Mouse (Mus musculus) MEL (cell line): ENCODE data around the gene Fus. TPM values are rescaled to one million over a fixed set of nuclear protein-coding genes. Genes with fewer than 3 reads are reported as not detected.
A peak's percentile ranks its signal among the peaks of the same experiment; 100 is the strongest.

ENCODE experiments used
- DNase-seq: peaks from one replicate; pipeline ENCODE4 v3.0.0; 2011; ENCODE audit warnings: low read depth, low spot score
- H3K27ac ChIP-seq: 2 replicates; pipeline ENCODE4 v1.5.1; 2012; ENCODE audit warnings: low read depth, mild to moderate bottlenecking, control low read depth, low read length, moderate library complexity; ENCODE audit not compliant: control insufficient read depth
- H3K27me3 ChIP-seq, 2 experiments: fragments of 150-350 bp in 1 of 2; sonication (generic) in 1 of 2; 2 replicates each; pipeline ENCODE4 v1.6.1; 2012; ENCODE audit warnings: low read length in 2 of 2, mild to moderate bottlenecking in 2 of 2, improper control_type of control experiment in 1 of 2, moderate library complexity in 1 of 2; ENCODE audit not compliant: insufficient read depth in 2 of 2, control insufficient read depth in 1 of 2
- H3K36me3 ChIP-seq, 2 experiments: 2 replicates each; pipeline ENCODE4 v1.6.1; 2012 to 2014; ENCODE audit warnings: low read length in 2 of 2, improper control_type of control experiment in 1 of 2, inconsistent platforms in 1 of 2, mild to moderate bottlenecking in 1 of 2; ENCODE audit not compliant: insufficient read depth in 2 of 2, control insufficient read depth in 1 of 2
- H3K4me1 ChIP-seq, 2 experiments: fragments of 150-350 bp in 1 of 2; sonication (generic) in 1 of 2; 2 replicates each; pipeline ENCODE4 v1.6.1; 2012; ENCODE audit warnings: low read length in 2 of 2, improper control_type of control experiment in 1 of 2, mild to moderate bottlenecking in 1 of 2; ENCODE audit not compliant: insufficient read depth in 2 of 2, control insufficient read depth in 1 of 2
- H3K4me3 ChIP-seq, 2 experiments: fragments of 150-350 bp in 1 of 2; sonication (generic) in 1 of 2; 2 replicates each; pipeline ENCODE4 v1.5.1; 2012; ENCODE audit warnings: low read depth in 2 of 2, low read length in 2 of 2, mild to moderate bottlenecking in 2 of 2, moderate library complexity in 2 of 2, control low read depth in 1 of 2, improper control_type of control experiment in 1 of 2; ENCODE audit not compliant: control insufficient read depth in 1 of 2, insufficient read depth in 1 of 2
- H3K79me2 ChIP-seq: 2 replicates; pipeline ENCODE4 v1.6.1; 2012; ENCODE audit warnings: mild to moderate bottlenecking, low read length, moderate library complexity; ENCODE audit not compliant: control insufficient read depth, poor library complexity, insufficient read depth
- H3K9ac ChIP-seq: 2 replicates; pipeline ENCODE4 v1.6.1; 2012; ENCODE audit warnings: low read depth, mild to moderate bottlenecking, control low read depth, low read length, moderate library complexity; ENCODE audit not compliant: control insufficient read depth, poor library complexity, severe bottlenecking
- H3K9me3 ChIP-seq: fragments of 150-350 bp; sonication (generic); replicated peaks from 2 replicates; pipeline ENCODE4 v1.6.1; 2012; ENCODE audit warnings: mild to moderate bottlenecking, low read length, improper control_type of control experiment, moderate library complexity; ENCODE audit not compliant: insufficient read depth
- BHLHE40 ChIP-seq: IDR thresholded peaks from 2 replicates; pipeline ENCODE4 v1.6.1; 2012; ENCODE audit warnings: low read depth, mild to moderate bottlenecking, inconsistent platforms, low read length, improper control_type of control experiment, borderline replicate concordance
- CHD2 ChIP-seq: IDR thresholded peaks from 2 replicates; pipeline ENCODE4 v1.6.1; 2011; ENCODE audit warnings: low read length, improper control_type of control experiment
- CTCF ChIP-seq, 3 experiments: IDR thresholded peaks in 2 of 3; conservative IDR thresholded peaks in 1 of 3; 2 replicates each; pipeline ENCODE4 v1.5.1; 2011 to 2012; ENCODE audit warnings: low read length in 3 of 3, low read depth in 2 of 3, mild to moderate bottlenecking in 2 of 3, improper control_type of control experiment in 1 of 3, inconsistent platforms in 1 of 3, mixed read lengths in 1 of 3, moderate library complexity in 1 of 3; ENCODE audit not compliant: control insufficient read depth in 1 of 3, insufficient read depth in 1 of 3, poor library complexity in 1 of 3, severe bottlenecking in 1 of 3
- E2F4 ChIP-seq: IDR thresholded peaks from 2 replicates; pipeline ENCODE4 v1.6.1; 2011; ENCODE audit warnings: low read depth, low read length, improper control_type of control experiment, borderline replicate concordance
- EP300 ChIP-seq, 2 experiments: IDR thresholded peaks; 2 replicates each; pipeline ENCODE4 v1.6.1; 2011; ENCODE audit warnings: improper control_type of control experiment in 2 of 2, low read length in 2 of 2, low read depth in 1 of 2, mild to moderate bottlenecking in 1 of 2
- ETS1 ChIP-seq: IDR thresholded peaks from 2 replicates; pipeline ENCODE4 v1.6.1; 2012; ENCODE audit warnings: low read depth, mild to moderate bottlenecking, inconsistent platforms, low read length, improper control_type of control experiment, moderate library complexity
- GABPA ChIP-seq: IDR thresholded peaks from 2 replicates; pipeline ENCODE4 v1.6.1; 2012; ENCODE audit warnings: low read depth, mild to moderate bottlenecking, inconsistent platforms, low read length, improper control_type of control experiment, moderate library complexity
- HCFC1 ChIP-seq: IDR thresholded peaks from 2 replicates; pipeline ENCODE4 v1.6.1; 2012; ENCODE audit warnings: low read depth, mild to moderate bottlenecking, inconsistent platforms, low read length, improper control_type of control experiment, moderate library complexity
- JUND ChIP-seq: IDR thresholded peaks from 2 replicates; pipeline ENCODE4 v1.6.1; 2011; ENCODE audit warnings: low read depth, mild to moderate bottlenecking, improper control_type of control experiment, low read length
- KAT2A ChIP-seq: conservative IDR thresholded peaks from 2 replicates; pipeline ENCODE4 v1.6.1; 2012; ENCODE audit warnings: low read depth, low read length, improper control_type of control experiment, inconsistent platforms
- MAFK ChIP-seq: IDR thresholded peaks from 2 replicates; pipeline ENCODE4 v1.6.1; 2011; ENCODE audit warnings: low read depth, mild to moderate bottlenecking, low read length, improper control_type of control experiment, borderline replicate concordance
- MAX ChIP-seq: IDR thresholded peaks from 2 replicates; pipeline ENCODE4 v1.6.1; 2011; ENCODE audit warnings: low read length, improper control_type of control experiment
- MAZ ChIP-seq: IDR thresholded peaks from 2 replicates; pipeline ENCODE4 v1.6.1; 2012; ENCODE audit warnings: low read depth, mild to moderate bottlenecking, inconsistent platforms, low read length, improper control_type of control experiment
- MXI1 ChIP-seq: IDR thresholded peaks from 2 replicates; pipeline ENCODE4 v1.6.1; 2011; ENCODE audit warnings: mild to moderate bottlenecking, low read depth, low read length, improper control_type of control experiment
- MYC ChIP-seq: IDR thresholded peaks from 2 replicates; pipeline ENCODE4 v1.6.1; 2011; ENCODE audit warnings: low read depth, mild to moderate bottlenecking, low read length, improper control_type of control experiment, moderate library complexity
- NELFE ChIP-seq: IDR thresholded peaks from 2 replicates; pipeline ENCODE4 v1.6.1; 2011; ENCODE audit warnings: low read depth, low read length, improper control_type of control experiment
- POLR2A ChIP-seq, 2 experiments: IDR thresholded peaks; 2 replicates each; pipeline ENCODE4 v1.6.1; 2011 to 2012; ENCODE audit warnings: low read length in 2 of 2, mild to moderate bottlenecking in 2 of 2, control low read depth in 1 of 2, improper control_type of control experiment in 1 of 2, low read depth in 1 of 2, moderate library complexity in 1 of 2; ENCODE audit not compliant: control insufficient read depth in 1 of 2, insufficient read depth in 1 of 2, poor library complexity in 1 of 2
- POLR2AphosphoS2 ChIP-seq: IDR thresholded peaks from 2 replicates; pipeline ENCODE4 v1.6.1; 2011; ENCODE audit warnings: low read length, improper control_type of control experiment
- POLR2AphosphoS5 ChIP-seq: IDR thresholded peaks from 2 replicates; pipeline ENCODE4 v1.6.1; 2012; ENCODE audit warnings: low read depth, borderline replicate concordance, mild to moderate bottlenecking, inconsistent platforms, low read length, moderate library complexity, mixed read lengths
- RAD21 ChIP-seq: IDR thresholded peaks from 2 replicates; pipeline ENCODE4 v1.6.1; 2011; ENCODE audit warnings: mild to moderate bottlenecking, low read depth, low read length, improper control_type of control experiment
- TCF12 ChIP-seq: IDR thresholded peaks from 2 replicates; pipeline ENCODE4 v1.6.1; 2014; ENCODE audit warnings: low read depth, mild to moderate bottlenecking, inconsistent platforms, low read length, improper control_type of control experiment, moderate library complexity
- UBTF ChIP-seq: IDR thresholded peaks from 2 replicates; pipeline ENCODE4 v1.6.1; 2012; ENCODE audit warnings: low read depth, mild to moderate bottlenecking, inconsistent platforms, low read length, improper control_type of control experiment, moderate library complexity, borderline replicate concordance; ENCODE audit not compliant: insufficient read depth
- ZC3H11A ChIP-seq: IDR thresholded peaks from 2 replicates; pipeline ENCODE4 v1.6.1; 2012; ENCODE audit warnings: low read depth, mild to moderate bottlenecking, inconsistent platforms, low read length, improper control_type of control experiment
- ZKSCAN1 ChIP-seq: IDR thresholded peaks from 2 replicates; pipeline ENCODE4 v1.6.1; 2012; ENCODE audit warnings: low read depth, mild to moderate bottlenecking, inconsistent platforms, low read length, improper control_type of control experiment, moderate library complexity
- ZNF384 ChIP-seq: IDR thresholded peaks from 2 replicates; pipeline ENCODE4 v1.6.1; 2012; ENCODE audit warnings: low read depth, mild to moderate bottlenecking, inconsistent platforms, low read length, improper control_type of control experiment
- polyA plus RNA-seq, 2 experiments: library from polyadenylated mRNA; stranded (reverse) in 1 of 2; unstranded in 1 of 2; fragments of >175 nt in 1 of 2; fragments of >200 nt in 1 of 2; gene quantifications; 2 replicates each; pipeline versions ENCODE4 v1.2.1 to v1.2.4; 2012; ENCODE audit warnings: low replicate concordance in 2 of 2, low read depth in 1 of 2; ENCODE audit not compliant: insufficient read length in 2 of 2, insufficient read depth in 1 of 2, missing spikeins in 1 of 2
- total RNA-seq: library from RNA; depleted of rRNA; stranded (reverse); fragments of 300-350 nt; gene quantifications from 2 replicates; pipeline ENCODE4 v1.2.3, GENCODE M21; 2012

The Fus gene
- total and polyA plus RNA-seq, 3 experiments: 49.7 to 848 (median 346) TPM

GRCm38 (mm10) chr7:127928596-127928995, 38.7 kb upstream of the Fus start:
- Histone ChIP-seq H3K4me3 (no peak overlapping the region), H3K79me2 (no peaks in the 10 kb centered on the region), H3K4me1 (peaks cover 0 to 15% of the 10 kb centered on the region in 2 experiments; a peak in 2 of 4 replicates), H3K27ac (no peak overlapping the region; the same call in 1 of the 2 replicates), H3K9ac (no peak overlapping the region), H3K9me3 (no peaks in the 10 kb centered on the region), H3K36me3 (peaks cover 2 to 4% of the 10 kb centered on the region in 2 experiments), H3K27me3 (no peaks in the 10 kb centered on the region)
- TF ChIP-seq POLR2A (IDR thresholded peaks at IDR 0.05; ENCODE audit: control insufficient read depth in 1 of 2, insufficient read depth in 1 of 2, low read depth in 1 of 2, low read length in 2 of 2, poor library complexity in 1 of 2) (peak in 1 of 2 experiments; percentile 6; a peak in 1 of 4 replicates), JUND (no peak), MYC (no peak), MXI1 (no peak), POLR2AphosphoS5 (no peak), MAFK (no peak), GABPA (no peak)
- DNase-seq: no peak

- H3K36me3 ChIP-seq: peaks cover under 1 to 10% of the 10 kb centered on the region in 2 experiments
- H3K9me3 ChIP-seq: no peaks in the 10 kb centered on the region
- no peak within 1 kb of the TSS for H3K4me3 ChIP-seq
- TF ChIP-seq ZNF384: peak; percentile 53
- TF ChIP-seq ZC3H11A: no peak
- no peaks in the 10 kb centered on the region for H3K27me3 ChIP-seq
- H3K27ac ChIP-seq: peak within 1 kb of the TSS; percentile 16; the same call in 1 of the 2 replicates
- peak within 1 kb of the TSS; percentile 28; the same call in 1 of the 2 replicates for H3K9ac ChIP-seq
- H3K4me1 ChIP-seq: peaks cover 2 to 21% of the 10 kb centered on the region in 2 experiments; a peak in 3 of 4 replicates
- no peaks in the 10 kb centered on the region for H3K79me2 ChIP-seq
- DNase-seq: no peak
These were observed 37.3 kb upstream of the Fus start, which contains the start of gene Prss8 for GRCm38 (mm10) chr7:127929923-127930322. Prss8 (minus strand) TSS chr7:127930104.

GRCm38 (mm10) chr7:127930636-127931035, 36.6 kb upstream of the Fus start:
- Histone ChIP-seq H3K9me3 (no peaks in the 10 kb centered on the region), H3K4me1 (peaks cover 2 to 21% of the 10 kb centered on the region in 2 experiments; a peak in 3 of 4 replicates), H3K9ac (no peak overlapping the region), H3K79me2 (no peaks in the 10 kb centered on the region; the same call in 1 of the 2 replicates), H3K4me3 (no peak overlapping the region), H3K36me3 (peaks cover 0 to 11% of the 10 kb centered on the region in 2 experiments; a peak in 3 of 4 replicates), H3K27ac (no peak overlapping the region), H3K27me3 (no peaks in the 10 kb centered on the region)
- TF ChIP-seq UBTF (no peak), GABPA (no peak), CTCF (IDR thresholded peaks at IDR 0.05 in 2 of 3, conservative IDR thresholded peaks at IDR 0.05 in 1 of 3; ENCODE audit: control insufficient read depth in 1 of 3, insufficient read depth in 1 of 3, low read depth in 2 of 3, low read length in 3 of 3, poor library complexity in 1 of 3, severe bottlenecking in 1 of 3) (no peak), MAX (no peak), MXI1 (no peak), MAZ (no peak), TCF12 (no peak), BHLHE40 (no peak), EP300 (IDR thresholded peaks at IDR 0.05; ENCODE audit: low read depth in 1 of 2, low read length in 2 of 2) (no peak), HCFC1 (no peak), E2F4 (no peak), ETS1 (no peak), CHD2 (no peak), JUND (no peak), ZKSCAN1 (no peak), NELFE (no peak), KAT2A (no peak), POLR2AphosphoS2 (no peak), RAD21 (no peak)
- no peak for DNase-seq
